8 mouse cellular contexts compared by ENCODE assay signal in genomic region chr4:133601721-133602218, GRCm38 (mm10). TPM values are rescaled to one million over a fixed set of nuclear protein-coding genes. Genes with fewer than 3 reads are reported as not detected.
DNase-seq lines count a peak whose midpoint lies in the region; ATAC-seq and TF ChIP-seq lines count a peak whose summit lies in the region.

Gene Sfn, minus strand, starts transcription at chr4:133602168.

- no peak within 1 kb of the TSS for H3K4me3 ChIP-seq in midbrain, embryonic 13.5 days (replicated peaks)
- no peak within 1 kb of the TSS; the same call in 1 of the 2 replicates for H3K4me3 ChIP-seq in thymus, adult 2 months (ENCODE audit: control insufficient read depth, insufficient read depth, low read length)

- TF ChIP-seq POLR2A in thymus, adult 2 months (IDR thresholded peaks at IDR 0.05; ENCODE audit: control insufficient read depth, extremely low read depth, insufficient read depth, low read length, poor library complexity): no peak

- DNase-seq in ovary, adult 18-20 months (ENCODE audit: low spot score): peak; percentile 34
- DNase-seq in ovary, postnatal 10 days (ENCODE audit: low spot score): no peak
- DNase-seq in embryo, embryonic 10.5 days (ENCODE audit: low spot score): peak; percentile 39
- DNase-seq in heart, postnatal 4 days: peak; percentile 45
- peak; percentile 93 for DNase-seq in large intestine, adult 2 months (ENCODE audit: low read depth, low spot score)
- peak; percentile 61 for DNase-seq in thymus, adult 2 months
- no peak for DNase-seq in layer of hippocampus, adult 11-12 months (ENCODE audit: low spot score)

- no peak for ATAC-seq in midbrain, embryonic 13.5 days

- peaks cover 17% of the 10 kb centered on the region for H3K4me1 ChIP-seq in midbrain, embryonic 13.5 days (replicated peaks)
- H3K4me1 ChIP-seq in thymus, adult 2 months (replicated peaks; ENCODE audit: control insufficient read depth, insufficient read depth, low read length): peaks cover 12% of the 10 kb centered on the region

- H3K27ac ChIP-seq in midbrain, embryonic 13.5 days: no peak within 1 kb of the TSS
- H3K27ac ChIP-seq in thymus, adult 2 months (ENCODE audit: control insufficient read depth, insufficient read depth, low read length): peak within 1 kb of the TSS; percentile 10; the same call in 1 of the 2 replicates

- 1% methylated on average over 16 of the region's 16 CpGs for WGBS in large intestine, adult 2 months
- WGBS in midbrain, embryonic 13.5 days: 3% methylated on average over 16 of the region's 16 CpGs
- WGBS in thymus, adult 2 months: 15% methylated on average over 16 of the region's 16 CpGs

- TF ChIP-seq CTCF in thymus, adult 2 months (IDR thresholded peaks at IDR 0.05; ENCODE audit: borderline replicate concordance, control insufficient read depth, extremely low read depth, insufficient read depth, low read length, poor library complexity): peak; percentile 74

- peaks cover 63% of the 10 kb centered on the region for H3K27me3 ChIP-seq in midbrain, embryonic 13.5 days
- peaks cover 9% of the 10 kb centered on the region; the same call in 1 of the 2 replicates for H3K27me3 ChIP-seq in thymus, adult 2 months (ENCODE audit: control insufficient read depth, insufficient read depth, low read length)

- peaks cover 31% of the 10 kb centered on the region for H3K36me3 ChIP-seq in midbrain, embryonic 13.5 days
- peaks cover 21% of the 10 kb centered on the region for H3K36me3 ChIP-seq in thymus, adult 2 months (ENCODE audit: control insufficient read depth, insufficient read depth, low read length)

- no peak within 1 kb of the TSS for H3K9ac ChIP-seq in midbrain, embryonic 13.5 days (replicated peaks)

- H3K4me2 ChIP-seq in midbrain, embryonic 13.5 days (replicated peaks): peak within 1 kb of the TSS; percentile 23; the same call in 1 of the 2 replicates

- no peaks in the 10 kb centered on the region for H3K9me3 ChIP-seq in midbrain, embryonic 13.5 days

RNA-seq across cellular contexts. Expression of gene Sfn, which starts in this region (rescaled TPM):
- total RNA-seq in heart, postnatal 4 days (2021): 1 to 10 TPM; 1.3 to 1.4 TPM
- 211 and 298 TPM in 2 replicates for polyA plus RNA-seq in large intestine, adult 2 months (2012; rRNA removed)
- polyA plus RNA-seq in midbrain, embryonic 13.5 days (2015; fragmentation: Nextera tagmentation; extraction: Ambion mirVana): 0.89 and 1.2 TPM in 2 replicates
- polyA plus RNA-seq in thymus, adult 2 months (2012; rRNA removed): 60.5 and 65.9 TPM in 2 replicates

Comparison
In these comparisons a context has a peak if more than half of its experiments do, and no peak if none do; other contexts are left out.
1. RNA of gene Sfn (polyA plus RNA-seq): 211 to 298 TPM in large intestine, adult 2 months and 60.5 to 65.9 TPM in thymus, adult 2 months; 0.89 to 1.2 TPM in midbrain, embryonic 13.5 days; every median in the first group is over 10 times any median in the second.
2. DNase-seq: peak in ovary, adult 18-20 months (single experiment), embryo, embryonic 10.5 days (single experiment), heart, postnatal 4 days (single experiment), large intestine, adult 2 months (single experiment) and thymus, adult 2 months (single experiment); none in ovary, postnatal 10 days (single experiment) and layer of hippocampus, adult 11-12 months (single experiment).